Mouse (Mus musculus): ENCODE measurements around the gene Olfr1360.

- TF ChIP-seq CTCF (IDR thresholded peaks at IDR 0.05; ENCODE audit: borderline replicate concordance, insufficient read depth, low read depth, low read length) (no peak), POLR2A (IDR thresholded peaks at IDR 0.05; ENCODE audit: borderline replicate concordance, insufficient read depth, low read length) (no peak)
Measured at GRCm38 (mm10) chr13:21697811-21698210, 20.6 kb upstream of the Olfr1360 start, which contains the start of gene Olfr1359.

Measured in cerebellum, adult 2 months (tissue).